Mouse (Mus musculus): ENCODE results near the gene Celsr1. TPM values are rescaled to one million over a fixed set of nuclear protein-coding genes. Genes with fewer than 3 reads are reported as not detected.

Gene Celsr1
- polyA plus RNA-seq, 1 experiment from 2014 or later: 2.2 TPM

DNA sequence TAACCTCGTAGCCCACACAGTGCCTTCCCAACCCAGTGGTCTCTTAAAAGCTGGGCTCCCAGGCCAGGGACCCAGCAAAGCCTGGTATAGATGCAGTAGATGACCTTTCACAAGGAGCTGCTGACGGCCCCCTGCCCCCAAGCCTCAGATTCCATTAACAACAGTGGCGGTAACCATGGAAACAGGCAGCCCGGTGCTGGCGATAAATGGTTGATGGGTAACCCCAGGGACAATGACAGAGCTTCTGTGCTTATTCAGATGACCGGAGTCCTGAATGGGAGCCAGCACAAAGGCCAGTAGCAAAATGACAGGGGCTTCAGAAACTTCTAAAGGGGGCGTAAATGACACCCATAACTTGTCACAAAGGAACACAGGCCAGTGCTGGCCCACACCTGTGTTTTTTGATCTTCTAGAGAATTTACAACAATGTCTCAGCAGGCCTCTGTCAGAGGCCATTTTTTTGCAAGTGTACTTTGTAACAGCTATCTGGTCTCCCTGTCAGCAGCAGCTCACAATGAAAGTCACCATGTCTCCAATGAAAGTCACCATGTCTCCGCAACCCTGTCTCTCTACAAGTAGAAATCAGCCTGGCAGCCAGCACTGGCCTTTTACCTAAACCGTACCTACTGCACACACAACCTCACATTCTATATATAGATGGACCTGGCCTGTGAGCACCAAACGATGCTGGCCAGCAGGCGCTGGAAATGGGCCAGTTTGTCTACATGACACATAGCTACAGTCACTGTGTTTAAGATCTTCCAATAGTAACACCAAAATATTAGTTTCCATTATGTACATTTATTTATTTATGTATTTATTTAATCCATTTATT lies 27.7 kb downstream of the Celsr1 start:
- no peak overlapping the region for H3K4me3 ChIP-seq (ENCODE audit: low read depth, low read length)
- H3K9ac ChIP-seq (ENCODE audit: low read length): no peak overlapping the region
- ATAC-seq (replicated peaks; ENCODE audit: low FRiP score, low TSS enrichment, low read depth) (no peak), DNase-seq (ENCODE audit: low spot score) (no peak)
- H3K4me1 ChIP-seq (replicated peaks; ENCODE audit: control insufficient read depth, insufficient read depth, low read length): peaks cover 5% of the 10 kb centered on the region; the same call in 1 of the 2 replicates
- no peaks in the 10 kb centered on the region for H3K27me3 ChIP-seq (replicated peaks; ENCODE audit: control insufficient read depth, insufficient read depth, low read length)
- no peak overlapping the region for H3K27ac ChIP-seq (ENCODE audit: low read depth)
- 31% methylated on average over 11 of the region's 11 CpGs for WGBS
- H3K4me2 ChIP-seq (ENCODE audit: low read length): no peak overlapping the region
- no peaks in the 10 kb centered on the region for H3K9me3 ChIP-seq (ENCODE audit: control insufficient read depth, low read length)
- no peaks in the 10 kb centered on the region for H3K36me3 ChIP-seq (ENCODE audit: control insufficient read depth, insufficient read depth, low read length)

DNA sequence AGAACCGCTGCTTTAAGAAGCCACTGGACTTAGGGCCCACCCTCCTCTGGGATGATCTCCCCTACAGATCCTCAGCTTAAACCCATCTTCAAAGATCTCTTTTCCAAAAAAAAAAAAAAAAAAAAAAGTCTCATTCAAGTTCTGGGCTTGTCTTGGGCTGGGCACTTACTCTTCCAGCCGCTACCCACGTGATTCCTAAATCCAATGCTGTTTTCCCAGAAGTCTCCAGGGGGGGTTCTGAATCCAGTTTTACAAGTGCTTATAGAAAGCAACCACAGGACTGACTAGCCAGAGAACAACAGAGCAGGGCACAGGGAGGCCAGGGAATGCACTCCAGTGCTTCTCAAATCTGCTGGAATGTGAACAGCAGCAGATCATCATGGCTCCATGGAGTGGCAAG lies 29.5 kb downstream of the Celsr1 start:
- no peaks in the 10 kb centered on the region for H3K36me3 ChIP-seq (ENCODE audit: control insufficient read depth, insufficient read depth, low read length)
- H3K9ac ChIP-seq (ENCODE audit: low read length): no peak overlapping the region
- no peaks in the 10 kb centered on the region for H3K9me3 ChIP-seq (ENCODE audit: control insufficient read depth, low read length)
- H3K27ac ChIP-seq (ENCODE audit: low read depth): no peak overlapping the region
- no peak overlapping the region for H3K4me3 ChIP-seq (ENCODE audit: low read depth, low read length)
- no peak overlapping the region for H3K4me2 ChIP-seq (ENCODE audit: low read length)
- H3K27me3 ChIP-seq (replicated peaks; ENCODE audit: control insufficient read depth, insufficient read depth, low read length): no peaks in the 10 kb centered on the region
- 88% methylated on average over 3 of the region's 3 CpGs for WGBS
- ATAC-seq (replicated peaks; ENCODE audit: low FRiP score, low TSS enrichment, low read depth) (no peak), DNase-seq (ENCODE audit: low spot score) (no peak)
- peaks cover 5% of the 10 kb centered on the region; the same call in 1 of the 2 replicates for H3K4me1 ChIP-seq (replicated peaks; ENCODE audit: control insufficient read depth, insufficient read depth, low read length)

DNA sequence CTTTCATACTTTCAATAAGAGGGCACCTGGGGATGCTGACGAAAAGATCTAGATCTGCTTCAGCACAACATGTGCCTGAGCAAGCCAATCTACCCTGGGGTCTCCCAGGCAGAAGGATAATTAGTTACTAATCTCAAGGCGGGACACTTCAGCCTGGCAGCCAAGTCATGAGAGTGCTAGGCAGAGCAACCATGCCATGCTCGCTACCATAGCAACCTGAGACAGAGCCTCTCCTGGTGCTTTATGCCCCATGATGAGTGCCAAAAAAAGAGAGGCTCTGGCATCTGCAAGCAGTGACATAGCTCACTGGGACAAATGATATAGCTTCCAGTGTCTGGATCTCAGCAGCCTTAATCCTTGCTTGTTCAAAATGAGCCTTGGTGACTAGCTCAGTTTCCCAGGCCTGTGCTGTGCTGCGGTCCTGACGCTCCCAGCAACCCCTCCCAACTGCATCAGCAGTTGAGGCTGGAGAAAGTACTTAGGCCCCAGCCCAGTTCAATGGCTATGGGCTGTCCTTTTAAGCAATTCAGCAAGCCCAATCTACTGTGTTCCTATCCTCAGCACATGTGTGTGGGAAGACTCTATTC lies 32.8 kb downstream of the Celsr1 start:
- Histone ChIP-seq H3K36me3 (ENCODE audit: control insufficient read depth, insufficient read depth, low read length) (no peaks in the 10 kb centered on the region), H3K4me3 (ENCODE audit: low read depth, low read length) (no peak overlapping the region), H3K9ac (ENCODE audit: low read length) (no peak overlapping the region), H3K4me1 (replicated peaks; ENCODE audit: control insufficient read depth, insufficient read depth, low read length) (peaks cover 4% of the 10 kb centered on the region; the same call in 1 of the 2 replicates), H3K27ac (ENCODE audit: low read depth) (no peak overlapping the region), H3K27me3 (replicated peaks; ENCODE audit: control insufficient read depth, insufficient read depth, low read length) (no peaks in the 10 kb centered on the region), H3K9me3 (ENCODE audit: control insufficient read depth, low read length) (no peaks in the 10 kb centered on the region), H3K4me2 (ENCODE audit: low read length) (no peak overlapping the region)
- 70% methylated on average over 5 of the region's 5 CpGs for WGBS
- no peak for DNase-seq (ENCODE audit: low spot score)
- ATAC-seq (replicated peaks; ENCODE audit: low FRiP score, low TSS enrichment, low read depth): no peak

DNA sequence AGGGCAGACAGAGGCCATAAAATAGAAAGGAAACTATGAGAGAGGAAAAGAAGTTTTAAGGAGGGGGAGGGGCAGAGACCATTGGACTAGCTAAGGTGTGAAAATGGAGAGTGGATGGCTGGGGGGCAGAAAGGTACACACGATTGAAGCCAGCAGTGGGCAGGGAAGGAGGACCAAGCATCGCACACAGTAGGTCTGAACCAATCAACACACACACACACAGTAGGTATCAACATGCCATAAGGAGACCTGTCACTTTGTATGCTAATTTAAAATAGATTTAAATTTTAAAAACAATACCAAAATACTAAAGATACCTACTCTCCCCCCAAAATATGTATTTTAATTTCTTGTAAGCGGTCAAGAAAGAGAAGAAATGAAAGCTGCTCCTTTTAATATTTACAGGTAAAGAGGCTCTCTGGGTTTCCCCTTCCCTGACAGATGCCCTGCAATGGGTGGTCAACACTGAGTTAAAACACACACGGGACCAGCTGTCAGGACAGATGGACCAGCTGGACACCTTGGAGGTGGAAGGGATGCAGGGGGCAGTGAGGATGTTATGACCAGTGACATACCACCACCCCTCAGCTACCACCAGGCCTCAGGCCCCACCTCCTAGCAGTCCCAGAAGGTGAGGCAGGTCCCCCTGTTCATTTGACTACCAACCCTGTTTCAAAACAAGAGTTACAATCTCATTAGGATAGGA lies 34.9 kb downstream of the Celsr1 start:
- H3K27ac ChIP-seq (ENCODE audit: low read depth): no peak overlapping the region
- H3K4me3 ChIP-seq (ENCODE audit: low read depth, low read length): no peak overlapping the region
- H3K36me3 ChIP-seq (ENCODE audit: control insufficient read depth, insufficient read depth, low read length): no peaks in the 10 kb centered on the region
- H3K4me1 ChIP-seq (replicated peaks; ENCODE audit: control insufficient read depth, insufficient read depth, low read length): peaks cover 2% of the 10 kb centered on the region; the same call in 1 of the 2 replicates
- H3K9me3 ChIP-seq (ENCODE audit: control insufficient read depth, low read length): no peaks in the 10 kb centered on the region
- H3K4me2 ChIP-seq (ENCODE audit: low read length): no peak overlapping the region
- no peak overlapping the region for H3K9ac ChIP-seq (ENCODE audit: low read length)
- no peaks in the 10 kb centered on the region for H3K27me3 ChIP-seq (replicated peaks; ENCODE audit: control insufficient read depth, insufficient read depth, low read length)
- no peak for DNase-seq (ENCODE audit: low spot score)
- no peak for ATAC-seq (replicated peaks; ENCODE audit: low FRiP score, low TSS enrichment, low read depth)
- 70% methylated on average over 4 of the region's 4 CpGs for WGBS

DNA sequence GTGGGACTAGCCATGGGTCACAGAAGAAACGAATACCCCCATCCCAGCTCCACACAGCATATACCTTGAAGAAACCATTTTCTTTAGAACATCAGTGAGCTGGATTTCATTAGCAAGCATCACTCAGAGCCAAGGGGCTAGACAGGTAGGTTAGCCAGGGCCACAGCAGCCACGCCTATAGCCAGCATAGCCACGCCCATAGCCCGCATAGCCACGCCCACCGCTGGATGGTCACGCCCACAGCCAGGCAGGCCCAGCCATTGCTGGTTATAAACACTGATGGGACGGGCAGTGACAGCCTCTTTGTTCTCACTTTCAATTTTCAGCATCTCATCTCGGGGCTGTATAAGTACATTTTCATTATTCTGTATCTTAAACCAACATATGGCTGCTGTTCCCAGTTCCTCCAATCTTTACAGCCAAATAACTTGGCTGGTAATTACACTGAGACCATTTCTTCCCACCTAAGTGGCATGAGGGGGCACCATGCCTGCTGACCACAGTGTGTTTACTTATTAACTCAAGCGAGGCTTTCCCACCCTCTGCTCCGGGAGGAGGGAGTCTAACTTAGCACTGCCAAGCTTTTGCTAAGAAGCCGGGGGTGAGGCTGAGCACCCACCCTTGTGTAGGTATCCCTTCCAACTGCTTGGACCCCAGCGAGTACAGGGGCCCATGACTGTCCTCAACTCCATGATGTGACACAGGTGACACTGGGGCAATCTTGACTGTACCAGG lies 37.4 kb downstream of the Celsr1 start:
- H3K27me3 ChIP-seq (replicated peaks; ENCODE audit: control insufficient read depth, insufficient read depth, low read length): no peaks in the 10 kb centered on the region
- H3K4me2 ChIP-seq (ENCODE audit: low read length): no peak overlapping the region
- no peaks in the 10 kb centered on the region for H3K36me3 ChIP-seq (ENCODE audit: control insufficient read depth, insufficient read depth, low read length)
- H3K27ac ChIP-seq (ENCODE audit: low read depth): no peak overlapping the region
- H3K9me3 ChIP-seq (ENCODE audit: control insufficient read depth, low read length): no peaks in the 10 kb centered on the region
- WGBS: 37% methylated on average over 13 of the region's 13 CpGs
- no peak overlapping the region for H3K9ac ChIP-seq (ENCODE audit: low read length)
- H3K4me1 ChIP-seq (replicated peaks; ENCODE audit: control insufficient read depth, insufficient read depth, low read length): peaks cover 2% of the 10 kb centered on the region; the same call in 1 of the 2 replicates
- ATAC-seq (replicated peaks; ENCODE audit: low FRiP score, low TSS enrichment, low read depth) (peak; percentile 60; the same call in 1 of the 2 replicates), DNase-seq (ENCODE audit: low spot score) (peak; percentile 79)
- no peak overlapping the region for H3K4me3 ChIP-seq (ENCODE audit: low read depth, low read length)

DNA sequence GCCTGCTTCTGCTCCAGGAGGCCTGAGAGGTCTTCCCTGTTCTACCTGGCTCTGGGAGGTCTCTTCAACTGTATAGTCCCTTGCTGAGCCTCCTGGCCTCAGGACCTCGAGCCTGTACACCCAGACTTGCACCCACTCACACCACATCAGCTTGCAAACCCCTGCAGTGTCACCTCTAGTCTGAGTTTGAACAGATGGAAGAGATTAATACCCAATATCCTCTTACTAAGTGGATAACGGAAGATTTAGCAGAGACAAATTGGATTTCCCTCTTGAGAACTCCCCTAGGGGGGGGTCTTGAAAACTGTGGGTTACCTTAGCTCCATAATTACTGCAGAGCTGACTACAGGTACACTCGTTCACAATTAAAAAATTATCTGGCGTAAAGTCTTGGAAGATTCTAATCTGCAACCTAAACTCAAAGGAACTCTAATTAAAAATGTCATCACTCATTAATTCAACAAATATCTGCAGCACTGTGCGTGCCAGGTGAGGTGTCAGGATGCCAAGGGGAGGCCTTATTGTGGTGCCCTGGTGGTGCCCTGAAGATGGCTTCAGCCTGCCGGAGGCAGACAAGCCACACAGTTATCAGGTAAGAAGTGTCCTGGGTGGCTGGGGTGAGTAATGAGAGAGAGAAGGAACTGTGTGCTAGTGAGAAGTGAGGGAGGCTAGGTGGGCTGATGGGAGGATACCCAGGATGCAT lies 38.5 kb downstream of the Celsr1 start:
- no peak overlapping the region for H3K9ac ChIP-seq (ENCODE audit: low read length)
- WGBS: 81% methylated on average over 6 of the region's 6 CpGs
- no peak for DNase-seq (ENCODE audit: low spot score)
- ATAC-seq (replicated peaks; ENCODE audit: low FRiP score, low TSS enrichment, low read depth): no peak
- no peak overlapping the region for H3K4me2 ChIP-seq (ENCODE audit: low read length)
- H3K9me3 ChIP-seq (ENCODE audit: control insufficient read depth, low read length): no peaks in the 10 kb centered on the region
- no peaks in the 10 kb centered on the region for H3K27me3 ChIP-seq (replicated peaks; ENCODE audit: control insufficient read depth, insufficient read depth, low read length)
- H3K36me3 ChIP-seq (ENCODE audit: control insufficient read depth, insufficient read depth, low read length): no peaks in the 10 kb centered on the region
- H3K27ac ChIP-seq (ENCODE audit: low read depth): no peak overlapping the region
- H3K4me1 ChIP-seq (replicated peaks; ENCODE audit: control insufficient read depth, insufficient read depth, low read length): peaks cover 2% of the 10 kb centered on the region; the same call in 1 of the 2 replicates
- H3K4me3 ChIP-seq (ENCODE audit: low read depth, low read length): no peak overlapping the region

DNA sequence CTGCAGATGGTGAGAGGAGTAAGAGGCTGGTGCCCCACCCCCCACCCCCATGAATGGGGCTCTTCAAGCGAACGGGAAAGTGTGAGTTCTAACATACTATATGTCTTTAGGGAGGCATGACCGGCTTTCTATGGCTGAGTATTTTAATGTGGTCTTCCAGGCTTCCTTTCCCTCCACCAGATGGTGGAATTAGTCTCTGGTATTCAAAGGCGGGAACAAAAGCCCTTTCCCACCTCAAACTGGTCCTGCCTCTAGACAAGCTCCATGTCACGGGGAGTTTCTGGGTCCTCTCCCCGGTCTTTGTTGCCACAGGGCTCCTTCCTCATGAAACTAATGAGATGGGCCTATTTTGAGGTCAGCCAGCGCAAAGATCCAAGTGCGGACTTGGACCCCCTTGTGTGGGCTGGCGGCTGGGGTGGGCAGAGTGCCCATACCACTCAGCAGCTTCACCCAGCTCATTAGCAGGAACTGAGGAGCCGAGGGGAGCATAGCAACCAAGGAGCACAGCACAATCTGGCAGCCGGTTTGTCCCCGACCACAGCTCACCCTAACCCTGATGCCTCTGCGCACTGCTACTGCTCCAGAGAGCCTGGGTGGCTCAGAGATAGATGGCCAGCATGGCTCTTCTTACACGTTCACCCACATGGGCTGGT lies 39.5 kb downstream of the Celsr1 start:
- no peaks in the 10 kb centered on the region for H3K36me3 ChIP-seq (ENCODE audit: control insufficient read depth, insufficient read depth, low read length)
- H3K4me1 ChIP-seq (replicated peaks; ENCODE audit: control insufficient read depth, insufficient read depth, low read length): peaks cover 2% of the 10 kb centered on the region; the same call in 1 of the 2 replicates
- no peak overlapping the region for H3K4me3 ChIP-seq (ENCODE audit: low read depth, low read length)
- H3K9ac ChIP-seq (ENCODE audit: low read length): no peak overlapping the region
- H3K9me3 ChIP-seq (ENCODE audit: control insufficient read depth, low read length): no peaks in the 10 kb centered on the region
- H3K4me2 ChIP-seq (ENCODE audit: low read length): no peak overlapping the region
- H3K27ac ChIP-seq (ENCODE audit: low read depth): no peak overlapping the region
- no peaks in the 10 kb centered on the region for H3K27me3 ChIP-seq (replicated peaks; ENCODE audit: control insufficient read depth, insufficient read depth, low read length)
- DNase-seq (ENCODE audit: low spot score): no peak
- ATAC-seq (replicated peaks; ENCODE audit: low FRiP score, low TSS enrichment, low read depth): no peak
- WGBS: 47% methylated on average over 14 of the region's 14 CpGs
